Mouse (Mus musculus) liver, postnatal 0 days (tissue): Measurements from ENCODE around the gene Sdk1. TPM values are rescaled to one million over a fixed set of nuclear protein-coding genes. Genes with fewer than 3 reads are reported as not detected.

Experiments used
- ATAC-seq: fragments of 200-750 bp; cut with Nextera tagmentation; 2 replicates; pipeline ENCODE4 v1.8.0; 2017; ENCODE audit warnings: mild to moderate bottlenecking, moderate library complexity
- DNase-seq: peaks from one replicate; pipeline ENCODE4 v3.0.0-alpha.2; 2016
- H3K27ac ChIP-seq: fragments of 300-500 bp; sonication (generic); 2 replicates; pipeline ENCODE4 v1.5.1; 2014; ENCODE audit warnings: antibody characterized with exemption, moderate library complexity, mild to moderate bottlenecking, low read depth
- H3K27me3 ChIP-seq: fragments of 300-500 bp; sonication (generic); 2 replicates; pipeline ENCODE4 v1.6.1; 2014; ENCODE audit warnings: low read length, control low read depth, mixed read lengths; ENCODE audit not compliant: insufficient read depth
- H3K36me3 ChIP-seq: fragments of 300-500 bp; sonication (generic); replicated peaks from 2 replicates; pipeline ENCODE4 v1.6.1; 2014; ENCODE audit warnings: mild to moderate bottlenecking, control low read depth, low read length, moderate library complexity, mixed read lengths; ENCODE audit not compliant: insufficient read depth
- H3K4me1 ChIP-seq: fragments of 300-500 bp; sonication (generic); 2 replicates; pipeline ENCODE4 v1.6.1; 2014; ENCODE audit warnings: antibody characterized with exemption, mild to moderate bottlenecking, control low read depth; ENCODE audit not compliant: insufficient read depth
- H3K4me2 ChIP-seq: fragments of 300-500 bp; sonication (generic); 2 replicates; pipeline ENCODE4 v1.6.1; 2014; ENCODE audit warnings: low read depth, mild to moderate bottlenecking, low read length, moderate library complexity, mixed read lengths
- H3K4me3 ChIP-seq: fragments of 300-500 bp; sonication (generic); 2 replicates; pipeline ENCODE4 v1.5.1; 2014; ENCODE audit warnings: low read depth, low read length
- H3K9ac ChIP-seq: fragments of 300-500 bp; sonication (generic); replicated peaks from 2 replicates; pipeline ENCODE4 v1.6.1; 2014; ENCODE audit warnings: mild to moderate bottlenecking, moderate library complexity
- H3K9me3 ChIP-seq: fragments of 300-500 bp; sonication (generic); 2 replicates; pipeline ENCODE4 v1.6.1; 2016; ENCODE audit warnings: mild to moderate bottlenecking, control low read depth, low read length, mixed read lengths
- CTCF ChIP-seq: sonication (generic); IDR thresholded peaks from 2 replicates; pipeline ENCODE4 v1.5.1; 2016; ENCODE audit warnings: antibody characterized with exemption, low read depth
- EP300 ChIP-seq: IDR thresholded peaks from 2 replicates; pipeline ENCODE4 v1.6.1; 2016; ENCODE audit warnings: antibody characterized with exemption, low read depth, mild to moderate bottlenecking
- WGBS: fragments of 180-500 bp; shearing (Covaris S2); extraction: QIAGEN DNeasy Blood & Tissue Kit; methylation state at CpG from one replicate; pipeline ENCODE4 v1.1.7; 2014; ENCODE audit not compliant: insufficient replicate concordance; 5-methylcytosine and 5-hydroxymethylcytosine counted together
- polyA plus RNA-seq: library from polyadenylated mRNA; unstranded; fragments of >200 nt; fragmentation: Nextera tagmentation; extraction: Ambion mirVana; gene quantifications from 2 replicates; pipeline ENCODE4 v1.2.1, GENCODE M21; 2015

The Sdk1 gene
- polyA plus RNA-seq, 1 experiment from 2014 or later = 0.06 TPM

DNA sequence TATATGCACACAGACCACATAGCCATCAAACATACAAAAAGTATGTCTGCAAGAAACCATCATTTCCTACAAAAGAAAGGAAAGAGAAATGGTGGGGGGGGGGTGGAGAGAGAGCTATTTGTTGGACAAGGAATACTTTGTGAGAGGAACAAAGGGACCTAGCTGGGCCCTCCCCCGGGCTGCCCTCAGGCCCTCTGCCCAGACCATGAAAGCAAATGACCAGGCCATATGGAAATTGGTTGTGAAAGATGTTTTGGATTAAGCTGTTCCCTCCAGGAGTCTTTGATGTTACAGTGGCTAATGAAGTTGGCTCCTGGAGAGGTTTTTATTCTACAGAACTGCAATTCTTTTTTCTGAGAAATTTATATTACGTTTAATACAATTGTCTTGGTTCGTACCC, 479.5 kb downstream of the Sdk1 start:
- Histone ChIP-seq H3K27me3 (no peaks in the 10 kb centered on the region), H3K27ac (no peak overlapping the region), H3K36me3 (no peaks in the 10 kb centered on the region), H3K9ac (no peak overlapping the region), H3K4me1 (no peaks in the 10 kb centered on the region), H3K9me3 (no peaks in the 10 kb centered on the region), H3K4me2 (no peak overlapping the region), H3K4me3 (no peak overlapping the region)
- 83% methylated on average over 3 of the region's 3 CpGs for WGBS
- DNase-seq (no peak), ATAC-seq (no peak)
- TF ChIP-seq EP300 = no peak
- TF ChIP-seq CTCF = no peak

DNA sequence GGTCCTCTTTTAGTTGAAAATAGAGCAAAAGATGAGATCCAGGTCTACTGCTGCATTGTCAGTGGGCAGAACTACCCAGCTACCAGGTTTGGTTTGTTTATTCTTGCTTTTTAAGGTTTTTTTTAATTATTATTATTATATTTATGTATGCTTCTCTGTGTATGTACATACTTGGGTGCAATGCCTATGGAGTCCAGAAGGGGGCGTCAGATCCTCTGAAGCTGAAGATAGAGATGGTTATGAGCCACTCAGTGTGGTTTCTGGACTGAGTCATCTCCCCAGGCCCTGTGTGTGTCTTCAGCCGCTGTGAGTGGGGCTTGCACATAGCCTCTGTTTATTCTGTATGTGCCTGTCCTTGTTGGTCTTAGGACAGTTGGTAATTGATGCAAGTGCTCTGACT, 486.7 kb downstream of the Sdk1 start:
- no peak overlapping the region for H3K9ac ChIP-seq
- no peaks in the 10 kb centered on the region for H3K36me3 ChIP-seq
- H3K27ac ChIP-seq = no peak overlapping the region
- H3K9me3 ChIP-seq = no peaks in the 10 kb centered on the region
- H3K4me3 ChIP-seq = no peak overlapping the region
- no peak for TF ChIP-seq EP300
- TF ChIP-seq CTCF = peak; percentile 18; the same call in 1 of the 2 replicates
- H3K4me1 ChIP-seq = no peaks in the 10 kb centered on the region
- no peak overlapping the region for H3K4me2 ChIP-seq
- H3K27me3 ChIP-seq = no peaks in the 10 kb centered on the region
- no peak for ATAC-seq
- DNase-seq = no peak
- 43% methylated on average over 2 of the region's 2 CpGs for WGBS

DNA sequence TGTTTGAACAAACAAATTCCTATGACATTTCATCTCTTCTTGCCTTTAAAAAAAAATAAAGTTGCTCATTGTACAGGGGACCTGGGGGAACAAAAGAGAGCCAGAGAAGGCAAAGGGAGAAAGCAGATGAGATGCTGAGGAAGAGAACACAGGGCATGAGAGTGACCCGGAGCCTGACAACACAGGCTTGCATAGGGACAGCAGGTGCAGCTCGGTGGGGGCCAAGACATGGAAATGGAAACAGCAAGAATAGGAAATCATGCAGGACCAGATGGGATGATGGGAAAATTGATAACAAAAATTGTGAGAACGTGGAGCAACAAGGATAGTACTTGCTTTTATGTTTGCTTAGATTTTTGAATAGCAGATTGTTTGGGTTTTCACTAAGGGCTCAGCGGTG, 488.7 kb downstream of the Sdk1 start:
- no peak for ATAC-seq

DNA sequence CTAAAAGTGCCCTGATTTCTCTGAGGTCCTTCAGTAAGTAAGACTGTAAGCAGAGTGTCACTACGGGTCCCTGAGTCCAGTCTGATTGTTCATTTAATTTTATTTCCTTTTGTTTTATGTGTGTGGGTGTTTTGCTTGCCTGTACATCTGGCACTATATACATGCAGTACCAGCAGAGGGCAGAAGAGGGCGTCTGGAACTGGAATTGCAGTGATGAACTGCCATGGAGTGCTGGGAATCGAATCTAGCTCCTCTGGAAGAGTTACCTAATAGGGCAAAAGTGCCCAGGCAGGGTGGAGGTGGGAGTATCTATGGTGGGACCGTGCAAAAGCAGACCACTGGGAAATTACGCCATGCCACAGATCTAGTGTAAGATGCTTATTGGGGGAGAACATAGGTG, 497.4 kb downstream of the Sdk1 start:
- Histone ChIP-seq H3K27me3 (no peaks in the 10 kb centered on the region), H3K4me2 (no peak overlapping the region), H3K36me3 (no peaks in the 10 kb centered on the region), H3K27ac (no peak overlapping the region), H3K4me3 (no peak overlapping the region), H3K4me1 (no peaks in the 10 kb centered on the region), H3K9me3 (no peaks in the 10 kb centered on the region), H3K9ac (no peak overlapping the region)
- TF ChIP-seq CTCF (peak; percentile 46), EP300 (no peak)
- DNase-seq (no peak), ATAC-seq (no peak)
- WGBS = 60% methylated on average over 5 of the region's 5 CpGs

More for the DNA sequence above, 488.7 kb downstream of the Sdk1 start:
- Histone ChIP-seq H3K4me1 (no peaks in the 10 kb centered on the region), H3K9ac (no peak overlapping the region), H3K27ac (no peak overlapping the region), H3K4me3 (no peak overlapping the region), H3K4me2 (no peak overlapping the region), H3K27me3 (no peaks in the 10 kb centered on the region), H3K36me3 (no peaks in the 10 kb centered on the region), H3K9me3 (no peaks in the 10 kb centered on the region)
- 56% methylated on average over 4 of the region's 4 CpGs for WGBS
- no peak for DNase-seq
- TF ChIP-seq CTCF (no peak), EP300 (no peak)

DNA sequence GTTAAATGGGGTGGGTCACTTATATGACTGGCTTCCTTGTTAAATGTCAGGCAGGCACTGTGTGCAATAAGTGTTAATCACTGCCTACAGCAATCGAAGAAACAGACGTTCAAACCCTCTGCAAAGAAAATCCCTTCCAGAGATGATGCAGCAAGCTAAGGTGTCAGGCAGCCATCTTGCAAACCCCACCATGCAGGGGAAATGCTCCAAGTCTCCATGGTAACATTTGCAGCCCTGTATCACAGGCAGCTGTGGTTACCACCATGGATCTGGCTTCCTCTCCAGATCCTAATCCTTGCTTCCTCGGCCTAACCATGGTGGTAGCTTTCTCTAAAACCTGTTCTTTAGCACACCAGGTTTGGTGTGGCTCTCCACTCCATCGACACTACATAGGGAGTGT, 507.5 kb downstream of the Sdk1 start:
- 83% methylated on average over 4 of the region's 4 CpGs for WGBS
- TF ChIP-seq EP300 (no peak), CTCF (no peak)

DNA sequence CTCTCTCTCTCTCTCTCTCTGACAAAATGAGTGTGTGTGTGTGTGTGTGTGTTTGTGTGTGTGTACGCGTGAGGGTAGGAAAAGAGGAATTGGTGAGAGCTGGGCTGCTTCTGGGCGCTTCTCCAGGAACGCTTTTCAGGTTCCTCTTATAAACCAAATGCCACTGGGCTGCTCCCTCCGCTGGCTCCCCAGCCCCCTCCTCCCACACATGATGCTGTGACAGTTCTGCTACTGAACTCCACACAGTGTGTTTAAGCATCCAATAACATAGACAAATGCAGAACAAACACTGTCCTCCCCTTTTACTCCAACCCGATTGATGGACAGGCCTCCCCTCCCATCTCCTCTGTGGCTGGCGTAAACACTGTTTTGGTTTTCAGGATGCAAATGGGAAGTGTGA, 513.0 kb downstream of the Sdk1 start:
- Histone ChIP-seq H3K4me3 (no peak overlapping the region), H3K4me1 (no peaks in the 10 kb centered on the region), H3K4me2 (no peak overlapping the region), H3K9ac (no peak overlapping the region), H3K27me3 (no peaks in the 10 kb centered on the region), H3K27ac (no peak overlapping the region), H3K9me3 (no peaks in the 10 kb centered on the region), H3K36me3 (no peaks in the 10 kb centered on the region)
- DNase-seq = no peak
- 27% methylated on average over 7 of the region's 7 CpGs for WGBS
- no peak for TF ChIP-seq EP300
- no peak for ATAC-seq

More for the DNA sequence above, 507.5 kb downstream of the Sdk1 start:
- Histone ChIP-seq H3K9me3 (no peaks in the 10 kb centered on the region), H3K4me2 (no peak overlapping the region), H3K9ac (no peak overlapping the region), H3K4me1 (no peaks in the 10 kb centered on the region), H3K27me3 (no peaks in the 10 kb centered on the region), H3K27ac (no peak overlapping the region), H3K4me3 (no peak overlapping the region), H3K36me3 (no peaks in the 10 kb centered on the region)
- no peak for ATAC-seq
- no peak for DNase-seq

DNA sequence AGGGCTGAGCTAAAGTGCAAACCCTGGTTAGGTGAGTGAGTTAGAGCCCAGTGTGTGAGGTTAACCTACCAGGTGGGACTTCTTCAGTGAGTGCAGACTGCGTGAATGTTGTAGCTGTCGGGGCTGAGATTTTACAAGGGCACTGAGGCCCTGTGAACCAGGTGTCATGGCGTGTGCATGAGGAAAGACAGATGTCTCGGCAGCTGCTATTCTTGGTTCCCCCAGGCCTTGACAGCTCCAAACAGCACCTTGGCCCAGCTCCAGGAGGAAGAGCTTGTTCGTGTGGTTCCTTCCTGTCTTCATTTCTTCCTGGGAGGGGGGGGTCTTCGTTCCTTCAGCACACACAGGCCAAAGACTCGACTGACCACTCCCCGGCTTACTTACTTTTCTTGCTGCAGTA, 517.6 kb downstream of the Sdk1 start:
- Histone ChIP-seq H3K27ac (no peak overlapping the region), H3K4me3 (no peak overlapping the region), H3K4me2 (no peak overlapping the region), H3K4me1 (no peaks in the 10 kb centered on the region), H3K9ac (no peak overlapping the region), H3K36me3 (no peaks in the 10 kb centered on the region), H3K27me3 (no peaks in the 10 kb centered on the region), H3K9me3 (no peaks in the 10 kb centered on the region)
- ATAC-seq (no peak), DNase-seq (no peak)
- 48% methylated on average over 8 of the region's 8 CpGs for WGBS
- TF ChIP-seq EP300 (no peak), CTCF (no peak)
